Mouse (Mus musculus): ENCODE results near the gene Cd68. TPM values are rescaled to one million over a fixed set of nuclear protein-coding genes. Genes with fewer than 3 reads are reported as not detected.

Cd68 gene
- total and polyA plus RNA-seq, 3 experiments, result 82.2 to 343 (median 122) TPM

DNA sequence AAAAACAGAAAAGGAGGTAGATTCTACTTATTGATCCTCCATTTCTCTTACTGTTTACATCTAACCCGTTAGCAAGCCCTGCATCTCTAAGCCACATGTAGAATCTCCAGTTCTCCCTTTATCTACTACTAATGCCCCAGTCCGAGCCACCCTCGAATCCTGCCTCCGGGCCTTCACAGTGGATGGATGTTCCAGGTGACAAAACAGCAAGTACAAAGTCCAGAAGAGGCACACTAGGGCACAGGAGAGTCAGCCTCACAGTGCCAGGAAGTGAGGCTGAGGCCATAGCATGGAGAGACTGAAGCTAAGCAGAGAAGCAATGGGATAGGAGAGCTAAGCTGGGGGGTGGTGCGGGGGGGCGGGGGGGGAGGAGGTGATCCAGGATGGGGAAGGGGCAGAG lies 26.9 kb upstream of the Cd68 start:
- Histone ChIP-seq H3K4me1 (ENCODE audit: control insufficient read depth in 1 of 2, insufficient read depth in 2 of 2) (no peaks in the 10 kb centered on the region), H3K9ac (ENCODE audit: insufficient read depth, low read depth) (no peak overlapping the region), H3K4me2 (ENCODE audit: insufficient read depth, low read depth, poor library complexity, severe bottlenecking) (no peak overlapping the region), H3K27me3 (replicated peaks) (no peaks in the 10 kb centered on the region), H3K79me2 (replicated peaks; ENCODE audit: control insufficient read depth, extremely low read depth, insufficient read depth, poor library complexity, severe bottlenecking) (no peaks in the 10 kb centered on the region), H3K36me3 (replicated peaks in 1 of 2; ENCODE audit: control insufficient read depth in 1 of 2, insufficient read depth in 1 of 2, low read length in 1 of 2) (no peaks in the 10 kb centered on the region), H3K4me3 (replicated peaks in 1 of 3; ENCODE audit: low read depth in 2 of 3, low read length in 2 of 3, poor library complexity in 1 of 3) (no peak overlapping the region), H3K27ac (ENCODE audit: insufficient read depth, low read depth) (no peak overlapping the region), H3K9me3 (replicated peaks; ENCODE audit: low read length) (no peaks in the 10 kb centered on the region)
- in situ Hi-C loops (cut with MboI; ENCODE audit: low pct_ligation_motif_present, low pct_unique_long_range_greater_than_20kb, low sequenced_read_pairs) (no loop called here), dilution Hi-C loops (cut with MboI; ENCODE audit: extremely low pct_ligation_motif_present, extremely low pct_unique_long_range_greater_than_20kb, low sequenced_read_pairs) (no loop called here)
- no peak for DNase-seq (ENCODE audit: extremely low read depth)
- no peak for TF ChIP-seq RAD21 (IDR thresholded peaks at IDR 0.05; ENCODE audit: low read depth, low read length)
- no peak for TF ChIP-seq MEF2A (IDR thresholded peaks at IDR 0.05; ENCODE audit: borderline replicate concordance, low read depth, low read length)
- no peak for TF ChIP-seq CHD1 (IDR thresholded peaks at IDR 0.05; ENCODE audit: low read depth, low read length)
- TF ChIP-seq MAX (IDR thresholded peaks at IDR 0.05; ENCODE audit: low read length), result no peak
- no peak for TF ChIP-seq POLR2A (IDR thresholded peaks at IDR 0.05; ENCODE audit: low read depth, low read length)
- TF ChIP-seq PAX5 (IDR thresholded peaks at IDR 0.05; ENCODE audit: low read length), result no peak
- no peak for TF ChIP-seq ZKSCAN1 (IDR thresholded peaks at IDR 0.05; ENCODE audit: borderline replicate concordance, low read depth, low read length)
- no peak for TF ChIP-seq SIN3A (IDR thresholded peaks at IDR 0.05; ENCODE audit: low read length)
- TF ChIP-seq POLR2AphosphoS2 (IDR thresholded peaks at IDR 0.05; ENCODE audit: low read depth, low read length), result no peak
- TF ChIP-seq BHLHE40 (IDR thresholded peaks at IDR 0.05; ENCODE audit: low read depth, low read length), result no peak
- no peak for TF ChIP-seq NRF1 (IDR thresholded peaks at IDR 0.05; ENCODE audit: low read depth, low read length)
- no peak for TF ChIP-seq JUND (conservative IDR thresholded peaks at IDR 0.05; ENCODE audit: low read depth, low read length)
- TF ChIP-seq UBTF (IDR thresholded peaks at IDR 0.05; ENCODE audit: low read depth, low read length), result no peak
- TF ChIP-seq GABPA (IDR thresholded peaks at IDR 0.05; ENCODE audit: insufficient replicate concordance, low read depth, low read length), result no peak
- no peak for TF ChIP-seq IRF4 (IDR thresholded peaks at IDR 0.05; ENCODE audit: low read depth, low read length)
- no peak for TF ChIP-seq ZMIZ1 (IDR thresholded peaks at IDR 0.05; ENCODE audit: low read depth, low read length)
- no peak for TF ChIP-seq KAT2A (IDR thresholded peaks at IDR 0.05; ENCODE audit: insufficient replicate concordance, low read length)
- TF ChIP-seq SMC3 (IDR thresholded peaks at IDR 0.05; ENCODE audit: low read depth, low read length), result no peak
- TF ChIP-seq MAZ (IDR thresholded peaks at IDR 0.05; ENCODE audit: low read depth, low read length), result no peak

GRCm38 (mm10) chr11:69692196-69692811 lies 26.4 kb upstream of the Cd68 start:
- Histone ChIP-seq H3K79me2 (replicated peaks; ENCODE audit: control insufficient read depth, extremely low read depth, insufficient read depth, poor library complexity, severe bottlenecking) (no peaks in the 10 kb centered on the region), H3K4me2 (ENCODE audit: insufficient read depth, low read depth, poor library complexity, severe bottlenecking) (no peak overlapping the region), H3K4me1 (ENCODE audit: control insufficient read depth in 1 of 2, insufficient read depth in 2 of 2) (no peaks in the 10 kb centered on the region), H3K27ac (ENCODE audit: insufficient read depth, low read depth) (no peak overlapping the region), H3K4me3 (replicated peaks in 1 of 3; ENCODE audit: low read depth in 2 of 3, low read length in 2 of 3, poor library complexity in 1 of 3) (no peak overlapping the region), H3K27me3 (replicated peaks) (no peaks in the 10 kb centered on the region), H3K9ac (ENCODE audit: insufficient read depth, low read depth) (no peak overlapping the region), H3K9me3 (replicated peaks; ENCODE audit: low read length) (no peaks in the 10 kb centered on the region), H3K36me3 (replicated peaks in 1 of 2; ENCODE audit: control insufficient read depth in 1 of 2, insufficient read depth in 1 of 2, low read length in 1 of 2) (no peaks in the 10 kb centered on the region)
- in situ Hi-C loops (cut with MboI; ENCODE audit: low pct_ligation_motif_present, low pct_unique_long_range_greater_than_20kb, low sequenced_read_pairs), result no loop called here
- DNase-seq (ENCODE audit: extremely low read depth), result no peak
- TF ChIP-seq RCOR1 (conservative IDR thresholded peaks at IDR 0.05; ENCODE audit: low read depth, low read length), result no peak
- TF ChIP-seq USF2 (conservative IDR thresholded peaks at IDR 0.05; ENCODE audit: low read depth, low read length), result no peak
- TF ChIP-seq MAZ (IDR thresholded peaks at IDR 0.05; ENCODE audit: low read depth, low read length), result no peak
- no peak for TF ChIP-seq ELF1 (IDR thresholded peaks at IDR 0.05; ENCODE audit: low read depth, low read length)
- no peak for TF ChIP-seq ZMIZ1 (IDR thresholded peaks at IDR 0.05; ENCODE audit: low read depth, low read length)
- no peak for TF ChIP-seq POLR2AphosphoS2 (IDR thresholded peaks at IDR 0.05; ENCODE audit: low read depth, low read length)
- no peak for TF ChIP-seq KAT2A (IDR thresholded peaks at IDR 0.05; ENCODE audit: insufficient replicate concordance, low read length)
- TF ChIP-seq MAFK (IDR thresholded peaks at IDR 0.05; ENCODE audit: insufficient replicate concordance, low read length), result no peak
- no peak for TF ChIP-seq ZKSCAN1 (IDR thresholded peaks at IDR 0.05; ENCODE audit: borderline replicate concordance, low read depth, low read length)
- no peak for TF ChIP-seq BHLHE40 (IDR thresholded peaks at IDR 0.05; ENCODE audit: low read depth, low read length)
- TF ChIP-seq CHD1 (IDR thresholded peaks at IDR 0.05; ENCODE audit: low read depth, low read length), result no peak
- dilution Hi-C loops (cut with MboI; ENCODE audit: extremely low pct_ligation_motif_present, extremely low pct_unique_long_range_greater_than_20kb, low sequenced_read_pairs), result no loop called here

All from CH12.LX (cell line).